Mouse (Mus musculus): ENCODE results near the gene Tpk1. TPM values are rescaled to one million over a fixed set of nuclear protein-coding genes. Genes with fewer than 3 reads are reported as not detected.

Tpk1 gene
- polyA plus RNA-seq, 1 experiment from 2014 or later = 6.5 TPM

- Histone ChIP-seq H3K27me3 (replicated peaks; ENCODE audit: control insufficient read depth, insufficient read depth, low read length) (no peaks in the 10 kb centered on the region), H3K9me3 (ENCODE audit: control insufficient read depth, low read length) (no peaks in the 10 kb centered on the region), H3K27ac (ENCODE audit: low read depth, low read length) (no peak overlapping the region), H3K4me3 (ENCODE audit: low read length) (no peak overlapping the region), H3K4me1 (ENCODE audit: control insufficient read depth, insufficient read depth, low read depth, low read length) (no peaks in the 10 kb centered on the region), H3K4me2 (ENCODE audit: low read length) (no peak overlapping the region), H3K36me3 (ENCODE audit: control insufficient read depth, insufficient read depth, low read length) (no peaks in the 10 kb centered on the region), H3K9ac (ENCODE audit: low read depth, low read length) (no peak overlapping the region)
- WGBS = 67% methylated on average over 3 of the region's 3 CpGs
- no peak for ATAC-seq
Observed at GRCm38 (mm10) chr6:43674986-43675760, 9.1 kb upstream of the Tpk1 start.

- H3K27ac ChIP-seq (ENCODE audit: low read depth, low read length) = no peak overlapping the region
- no peak overlapping the region for H3K4me2 ChIP-seq (ENCODE audit: low read length)
- 0 out of 2 replicates have a peak, but pooled peaks cover 2% of the 10 kb centered on the region for H3K4me1 ChIP-seq (ENCODE audit: control insufficient read depth, insufficient read depth, low read depth, low read length)
- H3K4me3 ChIP-seq (ENCODE audit: low read length) = no peak overlapping the region
- 89% methylated on average over 2 of the region's 2 CpGs for WGBS
- no peaks in the 10 kb centered on the region for H3K36me3 ChIP-seq (ENCODE audit: control insufficient read depth, insufficient read depth, low read length)
- no peaks in the 10 kb centered on the region for H3K9me3 ChIP-seq (ENCODE audit: control insufficient read depth, low read length)
- H3K27me3 ChIP-seq (replicated peaks; ENCODE audit: control insufficient read depth, insufficient read depth, low read length) = no peaks in the 10 kb centered on the region
- ATAC-seq = no peak
- no peak overlapping the region for H3K9ac ChIP-seq (ENCODE audit: low read depth, low read length)
Observed at GRCm38 (mm10) chr6:43670939-43671338, 4.9 kb upstream of the Tpk1 start.

DNA sequence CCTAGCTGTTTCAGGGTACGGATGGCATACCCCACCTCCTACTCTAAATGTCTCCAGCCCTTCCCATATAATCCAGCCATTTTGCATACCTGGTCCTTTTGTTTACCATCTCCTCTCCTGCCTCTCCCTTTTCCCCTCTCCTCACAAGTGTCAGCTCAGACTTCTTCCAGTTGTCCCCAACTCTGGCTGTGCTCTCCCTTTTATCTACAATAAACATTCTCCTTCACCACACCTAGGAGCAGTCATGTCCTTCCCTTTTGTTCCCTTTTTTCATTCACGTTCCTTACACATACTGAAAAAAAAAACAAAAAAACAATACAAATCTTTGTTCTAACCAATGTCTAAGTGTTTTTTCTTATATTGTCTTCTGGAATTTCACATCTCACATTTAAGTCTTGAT is 1.6 kb upstream of the Tpk1 start:
- Histone ChIP-seq H3K27me3 (replicated peaks; ENCODE audit: control insufficient read depth, insufficient read depth, low read length) (no peaks in the 10 kb centered on the region), H3K9ac (ENCODE audit: low read depth, low read length) (no peak overlapping the region), H3K4me1 (ENCODE audit: control insufficient read depth, insufficient read depth, low read depth, low read length) (0 out of 2 replicates have a peak, but pooled peaks cover 2% of the 10 kb centered on the region), H3K27ac (ENCODE audit: low read depth, low read length) (no peak overlapping the region), H3K4me2 (ENCODE audit: low read length) (no peak overlapping the region), H3K4me3 (ENCODE audit: low read length) (no peak overlapping the region), H3K9me3 (ENCODE audit: control insufficient read depth, low read length) (no peaks in the 10 kb centered on the region), H3K36me3 (ENCODE audit: control insufficient read depth, insufficient read depth, low read length) (no peaks in the 10 kb centered on the region)
- no peak for ATAC-seq
- WGBS = 86% methylated on average over 2 of the region's 2 CpGs

- no peaks in the 10 kb centered on the region for H3K27me3 ChIP-seq (replicated peaks; ENCODE audit: control insufficient read depth, insufficient read depth, low read length)
- H3K36me3 ChIP-seq (ENCODE audit: control insufficient read depth, insufficient read depth, low read length) = no peaks in the 10 kb centered on the region
- ATAC-seq = no peak; the same call in 1 of the 2 replicates
- peak overlapping the region; percentile 76 for H3K4me2 ChIP-seq (ENCODE audit: low read length)
- H3K27ac ChIP-seq (ENCODE audit: low read depth, low read length) = peak overlapping the region; percentile 95
- peak overlapping the region; percentile 69 for H3K4me3 ChIP-seq (ENCODE audit: low read length)
- WGBS = 85% methylated on average over 7 of the region's 7 CpGs
- no peaks in the 10 kb centered on the region for H3K9me3 ChIP-seq (ENCODE audit: control insufficient read depth, low read length)
- H3K9ac ChIP-seq (ENCODE audit: low read depth, low read length) = peak overlapping the region; percentile 61
- H3K4me1 ChIP-seq (ENCODE audit: control insufficient read depth, insufficient read depth, low read depth, low read length) = 0 out of 2 replicates have a peak, but pooled peaks cover 2% of the 10 kb centered on the region
Observed at GRCm38 (mm10) chr6:43666611-43667400, 728 bp upstream of the Tpk1 start.

DNA sequence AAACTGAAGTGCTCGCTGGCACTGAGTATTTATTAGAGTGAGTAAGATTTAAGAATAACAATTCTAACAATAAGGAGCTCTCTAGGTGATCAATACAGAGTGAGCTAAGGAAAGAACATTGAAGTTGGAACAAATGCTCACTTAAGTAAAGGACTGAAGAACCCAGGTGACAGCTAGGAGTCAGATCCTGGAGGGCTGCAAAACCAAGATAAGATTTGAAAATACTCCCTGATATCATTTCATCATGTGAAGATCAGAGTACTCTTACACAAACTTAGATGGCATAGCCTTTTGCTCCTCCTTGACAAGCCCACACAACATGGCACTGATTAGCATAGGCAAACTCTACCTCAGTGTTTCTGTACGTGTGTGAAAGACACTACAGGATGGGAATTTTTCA is 4.3 kb downstream of the Tpk1 start:
- H3K4me2 ChIP-seq (ENCODE audit: low read length) = no peak overlapping the region
- no peak for ATAC-seq
- H3K36me3 ChIP-seq (ENCODE audit: control insufficient read depth, insufficient read depth, low read length) = no peaks in the 10 kb centered on the region
- WGBS = 88% methylated on average over 2 of the region's 2 CpGs
- H3K9me3 ChIP-seq (ENCODE audit: control insufficient read depth, low read length) = no peaks in the 10 kb centered on the region
- H3K4me3 ChIP-seq (ENCODE audit: low read length) = no peak overlapping the region
- H3K27me3 ChIP-seq (replicated peaks; ENCODE audit: control insufficient read depth, insufficient read depth, low read length) = no peaks in the 10 kb centered on the region
- H3K27ac ChIP-seq (ENCODE audit: low read depth, low read length) = no peak overlapping the region
- 0 out of 2 replicates have a peak, but pooled peaks cover 2% of the 10 kb centered on the region for H3K4me1 ChIP-seq (ENCODE audit: control insufficient read depth, insufficient read depth, low read depth, low read length)
- no peak overlapping the region for H3K9ac ChIP-seq (ENCODE audit: low read depth, low read length)

- H3K9me3 ChIP-seq (ENCODE audit: control insufficient read depth, low read length) = no peaks in the 10 kb centered on the region
- ATAC-seq = no peak
- WGBS = 87% methylated on average over 4 of the region's 4 CpGs
- no peaks in the 10 kb centered on the region for H3K4me1 ChIP-seq (ENCODE audit: control insufficient read depth, insufficient read depth, low read depth, low read length)
- no peaks in the 10 kb centered on the region for H3K36me3 ChIP-seq (ENCODE audit: control insufficient read depth, insufficient read depth, low read length)
- no peak overlapping the region for H3K27ac ChIP-seq (ENCODE audit: low read depth, low read length)
- no peak overlapping the region for H3K4me3 ChIP-seq (ENCODE audit: low read length)
- H3K27me3 ChIP-seq (replicated peaks; ENCODE audit: control insufficient read depth, insufficient read depth, low read length) = no peaks in the 10 kb centered on the region
- H3K4me2 ChIP-seq (ENCODE audit: low read length) = no peak overlapping the region
- H3K9ac ChIP-seq (ENCODE audit: low read depth, low read length) = no peak overlapping the region
Observed at GRCm38 (mm10) chr6:43658290-43658689, 7.8 kb downstream of the Tpk1 start.

- H3K4me3 ChIP-seq (ENCODE audit: low read length) = no peak overlapping the region
- H3K27ac ChIP-seq (ENCODE audit: low read depth, low read length) = no peak overlapping the region
- no peaks in the 10 kb centered on the region for H3K9me3 ChIP-seq (ENCODE audit: control insufficient read depth, low read length)
- no peaks in the 10 kb centered on the region for H3K36me3 ChIP-seq (ENCODE audit: control insufficient read depth, insufficient read depth, low read length)
- no peaks in the 10 kb centered on the region for H3K27me3 ChIP-seq (replicated peaks; ENCODE audit: control insufficient read depth, insufficient read depth, low read length)
- H3K4me2 ChIP-seq (ENCODE audit: low read length) = no peak overlapping the region
- ATAC-seq = no peak
- H3K9ac ChIP-seq (ENCODE audit: low read depth, low read length) = no peak overlapping the region
- WGBS = 88% methylated on average over 3 of the region's 3 CpGs
- no peaks in the 10 kb centered on the region for H3K4me1 ChIP-seq (ENCODE audit: control insufficient read depth, insufficient read depth, low read depth, low read length)
Observed at GRCm38 (mm10) chr6:43657845-43658244, 8.2 kb downstream of the Tpk1 start.

DNA sequence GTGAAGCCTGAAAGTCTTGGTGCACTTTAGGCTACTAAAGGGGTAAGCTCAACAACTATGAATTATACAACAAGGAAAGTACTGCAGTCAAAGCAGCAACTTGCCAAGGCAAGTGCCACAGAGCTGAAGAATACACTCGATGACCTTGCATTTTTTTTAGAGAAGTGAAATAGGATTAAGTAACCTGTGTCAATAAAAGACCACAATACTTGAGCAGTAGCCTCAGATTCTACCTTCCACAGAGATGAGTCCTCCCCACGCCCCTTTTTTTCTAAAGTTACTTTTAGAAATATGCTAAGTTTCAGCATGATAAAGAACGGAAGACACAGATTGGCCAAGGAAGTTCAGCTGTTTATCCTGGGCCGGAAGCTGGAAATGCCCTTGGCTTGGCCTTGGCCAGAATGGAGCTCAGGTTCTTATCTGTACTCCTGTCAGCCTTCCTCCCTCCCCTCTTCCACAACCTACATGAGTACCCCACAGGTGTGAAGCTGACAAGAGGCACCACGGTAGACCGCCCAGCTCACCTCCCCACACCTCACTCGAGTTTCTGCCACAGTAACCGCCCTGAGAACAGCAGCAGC is 11.1 kb downstream of the Tpk1 start:
- no peak for ATAC-seq
- Histone ChIP-seq H3K4me1 (ENCODE audit: control insufficient read depth, insufficient read depth, low read depth, low read length) (no peaks in the 10 kb centered on the region), H3K27me3 (replicated peaks; ENCODE audit: control insufficient read depth, insufficient read depth, low read length) (no peaks in the 10 kb centered on the region), H3K4me3 (ENCODE audit: low read length) (no peak overlapping the region), H3K9ac (ENCODE audit: low read depth, low read length) (no peak overlapping the region), H3K36me3 (ENCODE audit: control insufficient read depth, insufficient read depth, low read length) (no peaks in the 10 kb centered on the region), H3K27ac (ENCODE audit: low read depth, low read length) (no peak overlapping the region), H3K4me2 (ENCODE audit: low read length) (no peak overlapping the region), H3K9me3 (ENCODE audit: control insufficient read depth, low read length) (no peaks in the 10 kb centered on the region)
- 89% methylated on average over 8 of the region's 8 CpGs for WGBS

- Histone ChIP-seq H3K4me3 (ENCODE audit: low read length) (no peak overlapping the region), H3K36me3 (ENCODE audit: control insufficient read depth, insufficient read depth, low read length) (no peaks in the 10 kb centered on the region), H3K27ac (ENCODE audit: low read depth, low read length) (no peak overlapping the region), H3K9me3 (ENCODE audit: control insufficient read depth, low read length) (no peaks in the 10 kb centered on the region), H3K4me2 (ENCODE audit: low read length) (no peak overlapping the region), H3K9ac (ENCODE audit: low read depth, low read length) (no peak overlapping the region), H3K27me3 (replicated peaks; ENCODE audit: control insufficient read depth, insufficient read depth, low read length) (no peaks in the 10 kb centered on the region), H3K4me1 (ENCODE audit: control insufficient read depth, insufficient read depth, low read depth, low read length) (no peaks in the 10 kb centered on the region)
- 83% methylated on average over 2 of the region's 2 CpGs for WGBS
- ATAC-seq = peak; percentile 68
Observed at GRCm38 (mm10) chr6:43649516-43649915, 16.6 kb downstream of the Tpk1 start.
